Mouse (Mus musculus): ENCODE data around the gene Nubp2. TPM values are rescaled to one million over a fixed set of nuclear protein-coding genes. Genes with fewer than 3 reads are reported as not detected.

The Nubp2 gene
- polyA plus RNA-seq, 1 experiment from 2014 or later = 22.4 TPM

- WGBS (ENCODE audit: missing documents) = 64% methylated on average over 18 of the region's 18 CpGs
Observed at GRCm38 (mm10) chr17:24887291-24888080, 1.3 kb upstream of the Nubp2 start.

GRCm38 (mm10) chr17:24886932-24887271 lies 753 bp upstream of the Nubp2 start:
- Histone ChIP-seq H3K36me3 (ENCODE audit: inconsistent target) (peaks cover 40% of the 10 kb centered on the region), H3K27ac (peak overlapping the region; percentile 28), H3K4me3 (ENCODE audit: inconsistent target) (peak overlapping the region; percentile 84), H3K79me2 (ENCODE audit: inconsistent target) (peaks cover 44% of the 10 kb centered on the region)
- under 1% methylated on average over 18 of the region's 18 CpGs for WGBS (ENCODE audit: missing documents)

More at GRCm38 (mm10) chr17:24887291-24888080, 1.3 kb upstream of the Nubp2 start:
- Histone ChIP-seq H3K4me3 (ENCODE audit: inconsistent target) (peak overlapping the region; percentile 84), H3K36me3 (ENCODE audit: inconsistent target) (peaks cover 44% of the 10 kb centered on the region), H3K27ac (peak overlapping the region; percentile 28; the same call in 1 of the 2 replicates), H3K79me2 (ENCODE audit: inconsistent target) (peaks cover 44% of the 10 kb centered on the region)

GRCm38 (mm10) chr17:24885356-24886133 lies 604 bp downstream of the Nubp2 start:
- peak overlapping the region; percentile 55 for H3K27ac ChIP-seq
- peak overlapping the region; percentile 100 for H3K4me3 ChIP-seq (ENCODE audit: inconsistent target)
- 27% methylated on average over 18 of the region's 22 CpGs for WGBS (ENCODE audit: missing documents)
- peaks cover 26% of the 10 kb centered on the region for H3K36me3 ChIP-seq (ENCODE audit: inconsistent target)
- peaks cover 44% of the 10 kb centered on the region for H3K79me2 ChIP-seq (ENCODE audit: inconsistent target)

GRCm38 (mm10) chr17:24884391-24884790 lies 1.8 kb downstream of the Nubp2 start:
- H3K36me3 ChIP-seq (ENCODE audit: inconsistent target) = peaks cover 21% of the 10 kb centered on the region
- H3K4me3 ChIP-seq (ENCODE audit: inconsistent target) = no peak overlapping the region
- peaks cover 44% of the 10 kb centered on the region for H3K79me2 ChIP-seq (ENCODE audit: inconsistent target)
- no peak overlapping the region for H3K27ac ChIP-seq
- 94% methylated on average over 6 of the region's 6 CpGs for WGBS (ENCODE audit: missing documents)

- Histone ChIP-seq H3K79me2 (ENCODE audit: inconsistent target) (peaks cover 21% of the 10 kb centered on the region), H3K4me3 (ENCODE audit: inconsistent target) (no peak overlapping the region), H3K36me3 (ENCODE audit: inconsistent target) (peaks cover 21% of the 10 kb centered on the region), H3K27ac (no peak overlapping the region)
- 42% methylated on average over 7 of the region's 7 CpGs for WGBS (ENCODE audit: missing documents)
Observed at GRCm38 (mm10) chr17:24881738-24882440, 4.3 kb downstream of the Nubp2 start.

- H3K27ac ChIP-seq = no peak overlapping the region
- 90% methylated on average over 8 of the region's 8 CpGs for WGBS (ENCODE audit: missing documents)
- no peak overlapping the region for H3K4me3 ChIP-seq (ENCODE audit: inconsistent target)
- peaks cover 12% of the 10 kb centered on the region for H3K36me3 ChIP-seq (ENCODE audit: inconsistent target)
- no peaks in the 10 kb centered on the region for H3K79me2 ChIP-seq (ENCODE audit: inconsistent target)
Observed at GRCm38 (mm10) chr17:24878531-24878930, 7.6 kb downstream of the Nubp2 start.

GRCm38 (mm10) chr17:24878117-24878397 lies 8.1 kb downstream of the Nubp2 start:
- Histone ChIP-seq H3K79me2 (ENCODE audit: inconsistent target) (no peaks in the 10 kb centered on the region), H3K4me3 (ENCODE audit: inconsistent target) (no peak overlapping the region), H3K36me3 (ENCODE audit: inconsistent target) (peaks cover 8% of the 10 kb centered on the region), H3K27ac (no peak overlapping the region)
- WGBS (ENCODE audit: missing documents) = 74% methylated on average over 5 of the region's 5 CpGs

GRCm38 (mm10) chr17:24877336-24878116 lies 8.6 kb downstream of the Nubp2 start:
- Histone ChIP-seq H3K4me3 (ENCODE audit: inconsistent target) (no peak overlapping the region), H3K27ac (no peak overlapping the region), H3K36me3 (ENCODE audit: inconsistent target) (peaks cover 2% of the 10 kb centered on the region; the same call in 1 of the 2 replicates), H3K79me2 (ENCODE audit: inconsistent target) (no peaks in the 10 kb centered on the region)
- 84% methylated on average over 10 of the region's 10 CpGs for WGBS (ENCODE audit: missing documents)

- 84% methylated on average over 8 of the region's 8 CpGs for WGBS (ENCODE audit: missing documents)
- Histone ChIP-seq H3K36me3 (ENCODE audit: inconsistent target) (no peaks in the 10 kb centered on the region), H3K27ac (no peak overlapping the region), H3K79me2 (ENCODE audit: inconsistent target) (no peaks in the 10 kb centered on the region), H3K4me3 (ENCODE audit: inconsistent target) (no peak overlapping the region)
Observed at GRCm38 (mm10) chr17:24874989-24875388, 11.2 kb downstream of the Nubp2 start.

- 39% methylated on average over 1 of the region's 1 CpGs for WGBS (ENCODE audit: missing documents)
- no peaks in the 10 kb centered on the region for H3K79me2 ChIP-seq (ENCODE audit: inconsistent target)
- H3K4me3 ChIP-seq (ENCODE audit: inconsistent target) = no peak overlapping the region
- no peaks in the 10 kb centered on the region for H3K36me3 ChIP-seq (ENCODE audit: inconsistent target)
- H3K27ac ChIP-seq = no peak overlapping the region
Observed at GRCm38 (mm10) chr17:24874405-24874745, 11.8 kb downstream of the Nubp2 start.

- Histone ChIP-seq H3K36me3 (ENCODE audit: inconsistent target) (no peaks in the 10 kb centered on the region), H3K4me3 (ENCODE audit: inconsistent target) (no peak overlapping the region), H3K79me2 (ENCODE audit: inconsistent target) (no peaks in the 10 kb centered on the region), H3K27ac (no peak overlapping the region)
- 68% methylated on average over 4 of the region's 4 CpGs for WGBS (ENCODE audit: missing documents)
Observed at GRCm38 (mm10) chr17:24873695-24874404, 12.3 kb downstream of the Nubp2 start.

GRCm38 (mm10) chr17:24867914-24868313 lies 18.2 kb downstream of the Nubp2 start:
- H3K36me3 ChIP-seq (ENCODE audit: inconsistent target) = peaks cover 26% of the 10 kb centered on the region; the same call in 1 of the 2 replicates
- no peaks in the 10 kb centered on the region for H3K79me2 ChIP-seq (ENCODE audit: inconsistent target)
- 98% methylated on average over 8 of the region's 10 CpGs for WGBS (ENCODE audit: missing documents)
- H3K27ac ChIP-seq = no peak overlapping the region
- H3K4me3 ChIP-seq (ENCODE audit: inconsistent target) = no peak overlapping the region

- 96% methylated on average over 8 of the region's 8 CpGs for WGBS (ENCODE audit: missing documents)
- Histone ChIP-seq H3K36me3 (ENCODE audit: inconsistent target) (peaks cover 47% of the 10 kb centered on the region), H3K79me2 (ENCODE audit: inconsistent target) (no peaks in the 10 kb centered on the region), H3K4me3 (ENCODE audit: inconsistent target) (no peak within 1 kb of the TSS), H3K27ac (no peak within 1 kb of the TSS)
Observed at GRCm38 (mm10) chr17:24865776-24866175, 20.4 kb downstream of the Nubp2 start, which contains the start of gene Igfals. TSS of gene Igfals (plus strand) at chr17:24865997.

GRCm38 (mm10) chr17:24861785-24862184 lies 24.4 kb downstream of the Nubp2 start:
- Histone ChIP-seq H3K79me2 (ENCODE audit: inconsistent target) (no peaks in the 10 kb centered on the region), H3K36me3 (ENCODE audit: inconsistent target) (peaks cover 71% of the 10 kb centered on the region), H3K27ac (no peak overlapping the region), H3K4me3 (ENCODE audit: inconsistent target) (no peak overlapping the region)
- 100% methylated on average over 3 of the region's 3 CpGs for WGBS (ENCODE audit: missing documents)

All from macrophage (primary cell).